Mouse (Mus musculus): ENCODE measurements around the gene Ckap2. TPM values are rescaled to one million over a fixed set of nuclear protein-coding genes. Genes with fewer than 3 reads are reported as not detected.
"Not testable (repeated sequence)": the region's sequence is repeated elsewhere in the genome, so short reads cannot be mapped to it uniquely, and the experiment has no call there.

Gene Ckap2
- polyA plus RNA-seq, 2 experiments from 2014 or later: 2.5 to 5.8 TPM

DNA sequence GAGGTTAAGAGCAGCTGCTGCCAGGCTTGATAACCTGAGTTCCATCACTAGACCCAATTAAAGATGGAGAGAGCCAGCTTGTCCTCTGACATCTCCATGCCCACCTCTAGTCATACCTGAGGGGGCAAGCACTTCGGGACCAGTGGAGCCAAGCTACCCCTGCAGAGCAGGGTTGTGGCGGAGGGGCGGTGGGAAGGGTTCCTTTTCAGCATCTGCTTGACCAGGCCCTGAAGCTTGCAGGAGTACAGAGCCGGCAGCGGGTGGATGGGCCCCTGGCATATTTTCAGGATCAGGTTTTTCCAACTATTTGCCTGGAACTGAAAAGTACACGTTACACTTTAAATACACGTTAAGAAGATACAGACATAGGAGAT is 37.3 kb downstream of the Ckap2 start:
- ATAC-seq: no peak

- ATAC-seq: no peak
Observed at GRCm38 (mm10) chr8:22147706-22148366, 37.8 kb downstream of the Ckap2 start.

DNA sequence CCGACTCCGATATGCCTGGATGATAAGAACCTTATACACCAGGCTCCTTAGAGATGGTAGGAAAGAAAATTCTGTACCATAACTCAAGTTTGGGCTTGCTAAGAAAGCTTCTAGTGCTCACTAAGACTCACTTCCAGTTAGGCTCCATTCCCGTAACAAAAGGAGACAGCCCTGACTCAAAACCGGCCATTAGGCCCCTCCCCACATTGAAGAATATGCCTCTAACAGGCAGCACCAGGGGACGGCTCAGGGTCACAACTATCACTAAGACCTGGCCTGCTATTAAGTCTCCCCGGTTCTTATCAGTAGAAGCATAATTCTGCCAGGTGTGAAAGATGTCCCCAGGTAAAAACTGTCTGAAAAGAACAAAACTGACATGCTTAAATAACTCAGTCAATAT is 39.8 kb downstream of the Ckap2 start:
- ATAC-seq: no peak

- ATAC-seq: no peak
Observed at GRCm38 (mm10) chr8:22143764-22144491, 41.7 kb downstream of the Ckap2 start.

DNA sequence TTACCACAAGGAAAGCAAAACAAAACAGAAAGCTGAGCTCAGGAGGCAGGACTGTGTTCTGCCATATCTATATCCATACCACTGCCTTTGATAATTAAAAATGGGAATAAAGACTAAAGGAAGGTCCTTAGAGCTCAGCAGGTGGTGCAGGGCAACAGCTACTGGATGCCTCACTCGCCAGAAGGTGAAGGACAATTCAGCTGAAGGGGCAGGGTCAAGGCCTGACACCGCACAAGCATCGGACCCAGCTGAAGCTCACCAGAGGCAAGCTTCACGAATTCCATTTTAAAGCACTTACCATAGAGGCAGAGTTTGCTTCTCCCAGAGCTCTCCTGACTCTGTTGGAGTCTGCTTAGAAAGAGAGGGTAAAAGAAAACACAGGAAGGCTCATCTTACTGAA is 43.0 kb downstream of the Ckap2 start:
- no peak for ATAC-seq

DNA sequence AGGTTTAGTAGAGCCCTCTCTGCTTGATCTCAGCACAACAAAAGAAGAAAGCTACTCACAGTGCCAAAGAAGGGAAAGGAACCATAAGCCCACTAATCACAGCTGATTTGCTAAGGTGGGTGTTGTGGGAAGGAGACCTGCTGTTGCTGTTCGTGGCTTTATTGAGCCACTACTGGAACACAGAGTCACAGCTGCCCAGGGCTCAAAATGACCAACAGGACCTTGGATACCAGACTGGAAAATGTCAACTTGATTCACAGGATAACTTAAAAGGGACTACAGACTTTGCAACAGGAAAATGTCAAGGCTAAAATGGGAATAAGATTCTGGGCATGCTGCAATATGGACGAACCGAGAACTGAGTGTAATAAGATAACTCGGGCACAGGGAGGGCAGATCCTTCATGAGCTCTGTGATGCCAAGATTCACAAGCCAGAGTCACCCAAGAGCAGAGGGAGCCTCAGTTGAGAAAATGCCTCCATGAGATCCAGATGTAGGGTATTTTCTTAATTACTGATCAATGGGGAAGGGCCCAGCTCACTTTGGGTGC is 43.7 kb downstream of the Ckap2 start:
- ATAC-seq: no peak

DNA sequence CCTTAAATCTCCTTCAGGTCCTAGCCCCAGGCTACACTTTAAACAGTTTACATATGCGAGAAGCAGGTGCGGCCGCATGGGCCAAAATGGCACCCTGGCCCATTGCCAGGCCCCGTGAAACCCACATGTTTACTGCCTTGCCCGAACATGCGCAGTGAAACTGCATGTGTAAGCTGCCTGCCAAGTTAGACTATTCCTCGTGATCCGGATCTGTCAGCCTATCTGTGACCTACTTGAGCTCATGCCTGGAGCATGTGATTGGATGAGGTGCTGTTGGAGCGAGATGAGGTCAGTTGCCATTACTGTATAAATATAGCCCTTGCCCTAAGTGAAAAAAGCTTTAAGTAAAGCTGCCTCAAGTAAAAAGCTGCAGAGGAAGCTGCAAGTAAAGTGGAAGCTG is 49.2 kb downstream of the Ckap2 start:
- ATAC-seq: not testable (repeated sequence)

- no peak for ATAC-seq
Observed at GRCm38 (mm10) chr8:22134750-22135135, 50.9 kb downstream of the Ckap2 start.

GRCm38 (mm10) chr8:22134078-22134749 is 51.4 kb downstream of the Ckap2 start:
- ATAC-seq: no peak

- no peak for ATAC-seq
Observed at GRCm38 (mm10) chr8:22132062-22132461, 53.6 kb downstream of the Ckap2 start.

DNA sequence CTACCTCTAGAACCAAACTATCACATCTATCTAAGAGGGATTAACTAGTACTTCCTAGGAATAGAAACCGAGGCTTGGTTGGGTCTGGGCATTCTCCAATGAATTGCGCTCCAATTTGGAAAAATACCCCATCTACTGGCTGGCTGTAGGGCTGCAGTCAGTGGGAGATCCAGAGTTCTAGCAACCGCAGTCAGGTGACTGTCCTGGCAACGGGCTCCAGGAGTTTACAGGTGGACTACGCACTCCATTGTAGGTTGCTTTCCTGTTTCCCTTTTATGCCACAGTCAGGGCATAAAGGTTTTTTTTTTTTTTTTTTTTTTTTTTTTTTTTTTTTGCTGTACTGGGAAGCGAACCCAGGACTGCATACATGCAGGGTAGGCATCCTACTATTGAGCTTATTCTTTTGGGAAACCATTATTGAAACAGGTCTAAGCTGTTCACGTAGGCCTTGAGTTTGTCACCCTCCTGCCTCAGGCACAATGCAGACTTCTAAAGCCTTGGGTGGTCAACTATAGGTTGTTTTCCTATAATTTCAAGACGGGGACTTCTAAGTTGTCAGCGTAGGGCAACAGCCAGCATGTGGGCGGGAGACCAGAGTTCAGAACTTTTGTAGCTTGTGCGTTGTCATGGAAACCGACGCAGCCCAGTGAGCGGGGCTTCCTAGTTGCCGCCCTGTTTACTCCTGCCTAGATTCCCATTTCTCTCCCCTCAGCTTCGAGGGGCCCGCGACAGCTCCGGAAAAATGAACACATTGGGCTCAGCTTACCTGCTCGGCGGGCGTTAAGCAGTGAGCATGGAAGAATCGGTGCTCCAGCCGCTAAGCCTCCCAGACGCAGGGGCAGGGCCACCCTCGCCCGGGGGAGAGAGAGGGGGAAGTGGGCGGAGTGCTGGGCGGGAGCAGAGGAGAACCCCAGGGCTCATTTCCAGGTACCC is 61.1 kb downstream of the Ckap2 start, which contains the start of gene Nek5:
Gene Nek5 (minus strand): TSS at position 834 of the 933 bp plus-strand sequence.
- peak; percentile 78 for ATAC-seq

Other genes with a start within 250 kb of the Ckap2 start
- not detected for gene Defb35, start 247.5 kb downstream of the Ckap2 start, polyA plus RNA-seq (2017; shearing (Covaris generic))
- gene Defb13, start 239.1 kb downstream of the Ckap2 start, polyA plus RNA-seq (2017; shearing (Covaris generic)): not detected
- not detected for gene Fam90a1a, start 227.1 kb downstream of the Ckap2 start, polyA plus RNA-seq (2017; shearing (Covaris generic))
- not detected for gene Ccdc70, start 216.0 kb downstream of the Ckap2 start, polyA plus RNA-seq (2017; shearing (Covaris generic))
- under 1 TPM; 0.09 to 0.36 TPM for gene Atp7b, start 125.5 kb downstream of the Ckap2 start, polyA plus RNA-seq (2017; shearing (Covaris generic))
- gene Alg11, start 125.1 kb downstream of the Ckap2 start, polyA plus RNA-seq (2017; shearing (Covaris generic)): 10 to 100 TPM; 26.9 to 27.5 TPM
- not detected for gene Nek5, start 60.8 kb downstream of the Ckap2 start, polyA plus RNA-seq (2017; shearing (Covaris generic))
- 1 to 10 TPM; 4.9 to 7.2 TPM for gene Nek3, start 19.4 kb downstream of the Ckap2 start, polyA plus RNA-seq (2017; shearing (Covaris generic))
- gene Vps36, start 7.0 kb upstream of the Ckap2 start, polyA plus RNA-seq (2017; shearing (Covaris generic)): 10 to 100 TPM; 29.4 to 34.6 TPM
- gene Thsd1, start 41.5 kb upstream of the Ckap2 start, polyA plus RNA-seq (2017; shearing (Covaris generic)): under 1 TPM; 0.46 to 0.53 TPM
- not detected for gene Tpte, start 97.6 kb upstream of the Ckap2 start, polyA plus RNA-seq (2017; shearing (Covaris generic))
- gene Slc25a15, start 212.8 kb upstream of the Ckap2 start, polyA plus RNA-seq (2017; shearing (Covaris generic)): 1 to 10 TPM; 2.0 to 2.3 TPM
- 10 to 100 TPM; 25.9 to 28.4 TPM for gene Mrps31, start 225.5 kb upstream of the Ckap2 start, polyA plus RNA-seq (2017; shearing (Covaris generic))

Measured in CD4-positive, CD25-positive, alpha-beta regulatory T cell, adult 4 months (primary cell).